ENCODE assay signal across 8 mouse cellular contexts in genomic region chr5:115489699-115490637, GRCm38 (mm10). TPM values are rescaled to one million over a fixed set of nuclear protein-coding genes. Genes with fewer than 3 reads are reported as not detected.
DNase-seq lines count a peak whose midpoint lies in the region; ATAC-seq and TF ChIP-seq lines count a peak whose summit lies in the region.

No protein-coding gene starts in this region.

- H3K9me3 ChIP-seq in heart, embryonic 12.5 days (replicated peaks) = no peaks in the 10 kb centered on the region
- H3K9me3 ChIP-seq in kidney, postnatal 0 days (replicated peaks; ENCODE audit: low read length) = no peaks in the 10 kb centered on the region
- no peaks in the 10 kb centered on the region for H3K9me3 ChIP-seq in liver, embryonic 11.5 days (ENCODE audit: control insufficient read depth, low read length)
- no peaks in the 10 kb centered on the region for H3K9me3 ChIP-seq in stomach, embryonic 14.5 days (ENCODE audit: control insufficient read depth, low read depth, low read length)

- DNase-seq in brain, adult 2 months (ENCODE audit: low read depth, low spot score) = peak; percentile 98
- peak; percentile 93 for DNase-seq in kidney, postnatal 0 days (ENCODE audit: low spot score)
- DNase-seq in liver, embryonic 11.5 days (ENCODE audit: low spot score) = peak; percentile 92
- DNase-seq in naive thymus-derived CD4-positive, alpha-beta T cell, adult 2 months (ENCODE audit: low read depth) = peak; percentile 98

- no peak overlapping the region for H3K4me3 ChIP-seq in C2C12 (ENCODE audit: insufficient read depth, poor library complexity, severe bottlenecking)
- peak overlapping the region; percentile 42 for H3K4me3 ChIP-seq in heart, embryonic 12.5 days
- H3K4me3 ChIP-seq in kidney, postnatal 0 days (replicated peaks; ENCODE audit: low read depth, low read length) = peak overlapping the region; percentile 28
- peak overlapping the region; percentile 15; the same call in 1 of the 2 replicates for H3K4me3 ChIP-seq in liver, embryonic 11.5 days (ENCODE audit: low read depth, low read length)
- H3K4me3 ChIP-seq in stomach, embryonic 14.5 days (ENCODE audit: low read depth, low read length) = peak overlapping the region; percentile 24

- peak overlapping the region; percentile 69 for H3ac ChIP-seq in C2C12 (ENCODE audit: control insufficient read depth, insufficient read length, low read depth)

- ATAC-seq in erythroblast, adult 5-6 weeks (replicated peaks; ENCODE audit: low FRiP score, poor library complexity, severe bottlenecking) = peak; percentile 84
- peak; percentile 86 for ATAC-seq in heart, embryonic 12.5 days (ENCODE audit: insufficient number of reproducible peaks, low FRiP score)
- peak; percentile 84 for ATAC-seq in kidney, postnatal 0 days (replicated peaks; ENCODE audit: low FRiP score, low read depth)
- ATAC-seq in liver, embryonic 11.5 days (replicated peaks; ENCODE audit: low FRiP score) = peak; percentile 76
- peak; percentile 77 for ATAC-seq in stomach, embryonic 14.5 days (ENCODE audit: insufficient number of reproducible peaks, insufficient read depth, low FRiP score, low read depth)

- no peaks in the 10 kb centered on the region for H3K27me3 ChIP-seq in C2C12 (ENCODE audit: control insufficient read depth, insufficient read depth, insufficient read length)
- no peaks in the 10 kb centered on the region for H3K27me3 ChIP-seq in heart, embryonic 12.5 days (replicated peaks)
- H3K27me3 ChIP-seq in kidney, postnatal 0 days (ENCODE audit: insufficient read depth, low read length) = no peaks in the 10 kb centered on the region
- no peaks in the 10 kb centered on the region for H3K27me3 ChIP-seq in liver, embryonic 11.5 days (replicated peaks; ENCODE audit: control insufficient read depth, insufficient read depth, low read length)
- H3K27me3 ChIP-seq in stomach, embryonic 14.5 days (ENCODE audit: control insufficient read depth, insufficient read depth, low read length) = no peaks in the 10 kb centered on the region

- H3K9ac ChIP-seq in heart, embryonic 12.5 days = peak overlapping the region; percentile 92
- H3K9ac ChIP-seq in kidney, postnatal 0 days (ENCODE audit: low read depth, low read length) = peak overlapping the region; percentile 83
- H3K9ac ChIP-seq in liver, embryonic 11.5 days (ENCODE audit: low read depth, low read length) = peak overlapping the region; percentile 81
- H3K9ac ChIP-seq in stomach, embryonic 14.5 days (replicated peaks; ENCODE audit: low read depth, low read length) = peak overlapping the region; percentile 71

- peak overlapping the region; percentile 70 for H3K4me2 ChIP-seq in heart, embryonic 12.5 days
- peak overlapping the region; percentile 69 for H3K4me2 ChIP-seq in kidney, postnatal 0 days (ENCODE audit: low read length)
- peak overlapping the region; percentile 74 for H3K4me2 ChIP-seq in liver, embryonic 11.5 days
- H3K4me2 ChIP-seq in stomach, embryonic 14.5 days (replicated peaks; ENCODE audit: low read depth, low read length) = peak overlapping the region; percentile 61

- TF ChIP-seq CTCF in C2C12 (IDR thresholded peaks at IDR 0.05; ENCODE audit: control insufficient read depth, insufficient read depth, insufficient read length) = no peak
- no peak for TF ChIP-seq CTCF in kidney, postnatal 0 days (IDR thresholded peaks at IDR 0.05; ENCODE audit: low read depth)

- peak overlapping the region; percentile 100 for H3K27ac ChIP-seq in heart, embryonic 12.5 days (ENCODE audit: poor library complexity, severe bottlenecking)
- H3K27ac ChIP-seq in kidney, postnatal 0 days = peak overlapping the region; percentile 100
- peak overlapping the region; percentile 100 for H3K27ac ChIP-seq in liver, embryonic 11.5 days (ENCODE audit: low read depth, low read length)
- peak overlapping the region; percentile 100 for H3K27ac ChIP-seq in stomach, embryonic 14.5 days (ENCODE audit: low read length)

- H3K36me3 ChIP-seq in C2C12 (ENCODE audit: control insufficient read depth, insufficient read depth) = no peaks in the 10 kb centered on the region
- no peaks in the 10 kb centered on the region for H3K36me3 ChIP-seq in heart, embryonic 12.5 days
- H3K36me3 ChIP-seq in kidney, postnatal 0 days (ENCODE audit: insufficient read depth, low read length) = no peaks in the 10 kb centered on the region
- H3K36me3 ChIP-seq in liver, embryonic 11.5 days (ENCODE audit: control insufficient read depth, insufficient read depth, low read length) = no peaks in the 10 kb centered on the region
- H3K36me3 ChIP-seq in stomach, embryonic 14.5 days (ENCODE audit: control insufficient read depth, insufficient read depth, low read length) = no peaks in the 10 kb centered on the region

- peaks cover 38% of the 10 kb centered on the region for H3K4me1 ChIP-seq in heart, embryonic 12.5 days (replicated peaks)
- H3K4me1 ChIP-seq in kidney, postnatal 0 days (replicated peaks; ENCODE audit: insufficient read depth, low read length) = peaks cover 14% of the 10 kb centered on the region; the same call in 1 of the 2 replicates
- peaks cover 22% of the 10 kb centered on the region for H3K4me1 ChIP-seq in liver, embryonic 11.5 days (replicated peaks; ENCODE audit: control insufficient read depth, insufficient read depth, low read length)
- H3K4me1 ChIP-seq in stomach, embryonic 14.5 days (ENCODE audit: control insufficient read depth, insufficient read depth, low read length) = peaks cover 16% of the 10 kb centered on the region; the same call in 1 of the 2 replicates

- no peaks in the 10 kb centered on the region for H3K79me2 ChIP-seq in C2C12 (ENCODE audit: control insufficient read depth, insufficient read depth)

- no peaks in the 10 kb centered on the region for H3K79me3 ChIP-seq in C2C12 (ENCODE audit: low read depth)

- under 1% methylated on average over 50 of the region's 50 CpGs for WGBS in heart, embryonic 12.5 days
- under 1% methylated on average over 50 of the region's 50 CpGs for WGBS in kidney, postnatal 0 days
- WGBS in liver, embryonic 11.5 days = under 1% methylated on average over 50 of the region's 50 CpGs
- under 1% methylated on average over 50 of the region's 50 CpGs for WGBS in stomach, embryonic 14.5 days

TF ChIP-seq in C2C12, 6 proteins besides CTCF, POLR2A, EP300 and RAD21:
- peak; percentile 36 for TF ChIP-seq MAX (IDR thresholded peaks at IDR 0.05)
- TF ChIP-seq CEBPB (IDR thresholded peaks at IDR 0.05; ENCODE audit: low read depth) = peak; percentile 86
- TF ChIP-seq MYOG (IDR thresholded peaks at IDR 0.05; ENCODE audit: control insufficient read depth, extremely low read depth, insufficient read length) = no peak

RNA-seq across cellular contexts. Expression of gene Sirt4, which starts 5.4 kb away (rescaled TPM):
- polyA plus RNA-seq in C2C12 (2012; fragmentation: generic; extraction: Trizol) = 9.2 TPM
- total RNA-seq in erythroblast, adult 5-6 weeks (2015; ENCODE audit: low replicate concordance) = 3.1 and 5.9 TPM in 2 replicates
- total RNA-seq in erythroblast, adult 5-6 weeks (2017; ENCODE audit: low replicate concordance) = 0.60 and 2.0 TPM in 2 replicates
- 14.7 and 18.0 TPM in 2 replicates for polyA plus RNA-seq in heart, embryonic 12.5 days (2016; fragmentation: Nextera tagmentation; extraction: Ambion mirVana)
- polyA plus RNA-seq in kidney, postnatal 0 days (2015; fragmentation: Nextera tagmentation; extraction: Ambion mirVana) = 19.6 and 20.2 TPM in 2 replicates
- polyA plus RNA-seq in liver, embryonic 11.5 days (2014; fragmentation: Nextera tagmentation; extraction: Ambion mirVana) = 14.8 and 15.2 TPM in 2 replicates
- polyA plus RNA-seq in stomach, embryonic 14.5 days (2014; fragmentation: Nextera tagmentation; extraction: Ambion mirVana) = 20.9 and 23.5 TPM in 2 replicates

RNA-seq across cellular contexts. Expression of gene Pxn, which starts 16.5 kb away (rescaled TPM):
- polyA plus RNA-seq in C2C12 (2012; fragmentation: generic; extraction: Trizol) = 46.8 TPM
- 18.8 and 38.5 TPM in 2 replicates for total RNA-seq in erythroblast, adult 5-6 weeks (2015; ENCODE audit: low replicate concordance)
- 14.8 and 57.5 TPM in 2 replicates for total RNA-seq in erythroblast, adult 5-6 weeks (2017; ENCODE audit: low replicate concordance)
- 41.1 and 41.7 TPM in 2 replicates for polyA plus RNA-seq in heart, embryonic 12.5 days (2016; fragmentation: Nextera tagmentation; extraction: Ambion mirVana)
- 48.3 and 53.1 TPM in 2 replicates for polyA plus RNA-seq in kidney, postnatal 0 days (2015; fragmentation: Nextera tagmentation; extraction: Ambion mirVana)
- 12.4 and 14.0 TPM in 2 replicates for polyA plus RNA-seq in liver, embryonic 11.5 days (2014; fragmentation: Nextera tagmentation; extraction: Ambion mirVana)
- 15.9 and 17.7 TPM in 2 replicates for polyA plus RNA-seq in stomach, embryonic 14.5 days (2014; fragmentation: Nextera tagmentation; extraction: Ambion mirVana)

RNA-seq across cellular contexts. Expression of gene Pla2g1b, which starts 23.9 kb away (rescaled TPM):
- polyA plus RNA-seq in C2C12 (2012; fragmentation: generic; extraction: Trizol) = not detected
- total RNA-seq in erythroblast, adult 5-6 weeks (2015; ENCODE audit: low replicate concordance) = not detected in 2 replicates
- not detected in 2 replicates for total RNA-seq in erythroblast, adult 5-6 weeks (2017; ENCODE audit: low replicate concordance)
- 0.72 and 1.3 TPM in 2 replicates for polyA plus RNA-seq in heart, embryonic 12.5 days (2016; fragmentation: Nextera tagmentation; extraction: Ambion mirVana)
- 0.97 and 0.98 TPM in 2 replicates for polyA plus RNA-seq in kidney, postnatal 0 days (2015; fragmentation: Nextera tagmentation; extraction: Ambion mirVana)
- 0.89 and 1.2 TPM in 2 replicates for polyA plus RNA-seq in liver, embryonic 11.5 days (2014; fragmentation: Nextera tagmentation; extraction: Ambion mirVana)
- polyA plus RNA-seq in stomach, embryonic 14.5 days (2014; fragmentation: Nextera tagmentation; extraction: Ambion mirVana) = 16.7 and 20.2 TPM in 2 replicates
